Mouse (Mus musculus) kidney, postnatal 36 days (tissue): ENCODE data around the gene Trim63.
A peak's percentile ranks its signal among the peaks of the same experiment; 100 is the strongest.
"Not testable (repeated sequence)": the region's sequence is repeated elsewhere in the genome, so short reads cannot be mapped to it uniquely, and the experiment has no call there.

Experiments
- DNase-seq, 2 experiments: peaks; one replicate each; pipeline ENCODE4 v3.0.0; 2021 to 2022; ENCODE audit warnings: mixed read lengths in 2 of 2

Trim63 gene

GRCm38 (mm10) chr4:134298626-134299497, 16.1 kb upstream of the Trim63 start:
- DNase-seq, result no peak

GRCm38 (mm10) chr4:134299498-134299810, 15.5 kb upstream of the Trim63 start:
- DNase-seq, result no peak

DNA sequence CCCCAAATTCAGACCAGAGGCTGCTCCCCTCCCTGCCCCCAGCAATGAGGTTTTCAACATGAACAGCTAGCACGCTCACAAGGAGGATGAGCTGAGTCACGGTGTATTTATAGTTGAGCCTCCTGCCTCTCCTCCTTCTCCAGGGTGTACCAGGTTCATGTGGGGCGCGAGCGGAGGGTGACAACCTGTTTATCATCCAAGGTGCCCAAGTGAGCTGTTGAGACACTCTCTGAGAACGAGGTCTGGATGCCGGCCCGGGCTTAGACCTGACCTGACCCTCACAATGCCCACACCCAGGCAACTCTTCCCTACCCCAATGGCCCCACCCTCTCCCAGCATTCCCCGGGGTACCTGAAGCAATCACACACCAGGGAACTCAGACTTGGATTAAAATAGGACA, 14.6 kb upstream of the Trim63 start:
- no peak for DNase-seq

- DNase-seq, result no peak
These were observed 12.8 kb upstream of the Trim63 start for GRCm38 (mm10) chr4:134302084-134302483.

GRCm38 (mm10) chr4:134306963-134307362, 8.0 kb upstream of the Trim63 start:
- no peak for DNase-seq

DNA sequence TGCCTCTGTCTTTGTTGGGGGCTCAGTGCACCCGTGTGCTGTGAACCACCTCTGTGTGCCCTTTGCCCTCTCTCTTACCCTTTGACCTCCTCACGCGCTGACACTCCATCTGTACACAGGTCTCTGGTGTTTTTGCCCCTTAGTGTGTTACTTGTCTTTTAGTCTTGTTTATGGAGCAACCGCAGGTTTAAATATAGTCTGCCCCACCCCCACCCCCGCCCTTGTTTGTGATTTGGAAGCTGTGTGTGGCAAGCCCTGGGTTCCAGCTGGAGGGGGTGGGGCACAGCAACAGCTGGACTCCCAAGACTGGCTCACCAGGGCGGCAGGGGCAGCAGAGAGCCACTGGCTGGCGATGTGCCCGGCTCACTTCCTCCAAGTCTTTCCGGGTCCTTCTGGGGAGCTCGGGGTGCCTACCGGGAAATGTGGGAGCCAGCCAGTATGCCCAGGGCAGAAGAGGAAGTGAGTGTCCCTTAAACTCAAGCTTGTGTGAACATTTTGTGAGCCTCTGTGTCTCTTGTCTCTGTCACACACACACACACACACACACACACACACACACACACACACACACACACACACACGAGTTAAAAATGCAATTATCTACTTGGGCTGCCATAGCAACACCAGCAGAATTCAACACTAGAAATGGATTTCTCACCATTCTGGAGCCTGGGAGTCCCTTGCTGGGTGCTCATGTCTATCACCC, 7.4 kb upstream of the Trim63 start:
- DNase-seq, result peak; percentile 79 to 90

DNA sequence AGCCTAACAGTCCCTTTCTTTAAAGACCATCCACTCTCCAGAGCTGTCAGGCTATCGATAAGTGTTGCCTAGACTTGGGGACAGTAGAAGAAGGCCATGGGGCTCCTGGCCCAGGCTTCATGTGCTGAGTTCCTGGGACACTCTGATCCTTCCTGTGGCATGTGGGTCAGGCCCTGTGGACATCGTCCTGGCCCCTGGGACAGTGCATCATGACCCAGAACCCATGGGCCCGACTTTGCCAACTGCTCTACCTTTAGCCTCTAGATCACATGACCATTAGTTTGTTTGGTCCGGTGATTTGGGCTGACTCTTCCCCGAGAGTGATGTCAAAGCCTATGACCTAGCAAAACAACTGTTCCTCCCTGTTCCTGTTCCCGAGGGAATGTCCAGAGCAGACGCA, 4.8 kb upstream of the Trim63 start:
- peak; percentile 74 for DNase-seq

GRCm38 (mm10) chr4:134310656-134311055, 4.3 kb upstream of the Trim63 start:
- no peak for DNase-seq

DNA sequence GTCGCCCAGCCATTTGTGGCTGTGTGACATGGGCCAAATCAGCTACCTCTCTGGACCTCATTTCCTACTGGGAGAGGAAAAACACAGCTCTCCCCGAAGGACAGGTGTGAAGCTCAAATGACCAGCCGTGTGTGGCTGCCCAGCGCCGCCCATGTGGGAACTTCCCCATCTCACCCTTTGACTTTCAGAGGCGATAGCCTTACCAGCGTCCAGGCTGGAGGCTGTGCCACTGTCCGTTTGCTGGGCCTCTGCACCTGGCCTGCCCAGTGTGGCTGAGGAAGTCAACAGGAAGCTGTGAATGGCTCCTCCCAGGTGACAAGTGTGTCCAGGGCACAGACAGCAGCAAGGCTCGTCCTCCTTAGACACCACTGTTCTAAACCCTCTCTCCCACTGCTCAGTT, 3.1 kb upstream of the Trim63 start:
- no peak for DNase-seq

DNA sequence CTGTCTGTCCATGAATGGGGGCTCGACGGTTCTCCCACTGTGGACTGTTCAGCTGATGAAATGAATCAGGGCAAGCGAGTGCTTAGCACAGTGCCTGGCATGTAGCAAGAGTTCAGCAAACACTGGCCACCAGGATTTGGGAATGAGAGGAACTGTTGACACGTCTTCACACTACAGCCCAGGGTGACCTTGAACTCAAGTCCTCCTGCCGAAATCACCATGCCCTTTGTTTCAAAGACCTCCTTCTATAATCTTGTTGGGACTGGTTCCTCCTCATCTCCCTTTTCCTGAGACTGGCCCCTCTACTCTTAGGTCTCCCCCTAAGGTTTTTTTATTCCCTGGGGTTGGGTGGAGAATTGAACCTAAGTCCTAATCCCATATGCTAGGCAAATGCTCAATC, 2.6 kb upstream of the Trim63 start:
- DNase-seq, result no peak

GRCm38 (mm10) chr4:134312901-134313300, 2.0 kb upstream of the Trim63 start:
- DNase-seq, result peak in 1 of 2 experiments; percentile 44

DNA sequence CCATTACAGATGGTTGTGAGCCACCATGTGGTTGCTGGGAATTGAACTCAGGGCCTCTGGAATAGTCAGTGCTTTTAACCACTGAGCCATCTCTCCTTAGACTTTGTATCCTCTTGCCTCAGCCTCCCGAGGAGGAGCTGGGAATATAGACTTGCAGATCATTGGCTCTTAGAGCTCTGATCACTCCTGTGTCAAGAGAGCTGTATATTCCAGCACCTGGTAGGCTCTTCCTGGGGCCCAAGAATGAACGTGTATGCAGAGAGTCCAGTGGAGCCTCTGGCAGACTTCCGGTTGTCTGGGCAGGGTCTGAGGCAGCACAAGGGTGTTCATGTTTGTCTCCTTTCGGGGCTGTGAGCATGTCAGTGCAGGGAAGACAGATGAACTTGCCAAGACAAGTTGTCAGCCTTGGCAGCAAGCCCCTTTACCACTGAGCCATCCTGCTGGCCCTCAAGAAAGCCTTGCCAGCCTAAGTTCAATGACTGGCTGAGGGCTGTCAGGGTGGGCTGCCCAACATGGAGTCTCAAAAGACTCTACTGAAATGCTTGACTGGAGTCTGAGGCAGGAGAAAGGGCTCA, 752 bp upstream of the Trim63 start:
- DNase-seq, result no peak

GRCm38 (mm10) chr4:134315470-134315869, 550 bp downstream of the Trim63 start:
- no peak for DNase-seq

- peak; percentile 44 to 77 for DNase-seq
These were observed 1.5 kb downstream of the Trim63 start for GRCm38 (mm10) chr4:134316390-134316789.

- DNase-seq, result no peak
These were observed 4.2 kb downstream of the Trim63 start for GRCm38 (mm10) chr4:134319074-134319473.

GRCm38 (mm10) chr4:134319674-134320073, 4.8 kb downstream of the Trim63 start:
- no peak for DNase-seq

DNA sequence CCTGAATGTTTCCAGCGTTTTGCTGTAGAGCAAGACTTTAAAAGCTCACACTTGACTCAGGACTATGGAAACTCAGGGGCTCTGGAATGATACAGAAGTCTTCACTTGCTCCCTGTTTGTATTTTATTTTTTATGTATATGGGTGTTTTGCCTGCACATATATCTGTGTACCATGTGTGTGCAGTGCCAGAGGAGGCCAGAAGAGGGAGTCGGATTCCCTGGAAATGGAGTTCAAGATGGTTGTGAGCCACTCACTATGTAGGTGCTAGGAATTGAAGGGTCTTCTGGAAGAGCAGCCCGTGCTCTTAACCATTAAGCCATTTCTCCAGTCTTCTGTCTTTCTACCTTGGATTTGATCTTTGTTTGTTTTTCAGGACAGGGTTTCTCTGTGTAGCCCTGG, 6.6 kb downstream of the Trim63 start:
- DNase-seq, result peak in 1 of 2 experiments; percentile 52

- DNase-seq, result peak; percentile 90 to 92
These were observed 9.7 kb downstream of the Trim63 start for GRCm38 (mm10) chr4:134324655-134325054.

GRCm38 (mm10) chr4:134326859-134327530, 12.1 kb downstream of the Trim63 start:
- peak; percentile 84 to 92 for DNase-seq

GRCm38 (mm10) chr4:134328151-134328550, 13.2 kb downstream of the Trim63 start:
- peak; percentile 58 to 74 for DNase-seq

DNA sequence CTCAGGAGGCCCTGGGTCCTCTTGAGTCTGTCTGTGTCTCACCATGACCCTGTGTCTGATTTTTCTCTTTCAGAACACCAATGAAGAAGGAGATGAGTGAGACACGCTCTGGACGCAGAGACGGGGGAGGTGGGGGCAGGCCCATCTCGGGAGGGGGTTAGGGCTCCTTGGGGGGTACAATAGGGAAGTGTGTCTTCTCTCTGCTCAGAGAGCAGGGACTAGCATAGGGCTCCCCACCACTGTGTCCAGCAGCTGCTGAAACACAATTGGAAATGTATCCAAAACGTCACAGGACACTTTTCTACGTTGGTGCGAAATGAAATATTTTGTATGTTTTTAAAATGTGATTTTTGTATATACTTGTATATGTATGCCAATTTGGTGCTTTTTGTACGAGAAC, 13.9 kb downstream of the Trim63 start:
- no peak for DNase-seq

DNA sequence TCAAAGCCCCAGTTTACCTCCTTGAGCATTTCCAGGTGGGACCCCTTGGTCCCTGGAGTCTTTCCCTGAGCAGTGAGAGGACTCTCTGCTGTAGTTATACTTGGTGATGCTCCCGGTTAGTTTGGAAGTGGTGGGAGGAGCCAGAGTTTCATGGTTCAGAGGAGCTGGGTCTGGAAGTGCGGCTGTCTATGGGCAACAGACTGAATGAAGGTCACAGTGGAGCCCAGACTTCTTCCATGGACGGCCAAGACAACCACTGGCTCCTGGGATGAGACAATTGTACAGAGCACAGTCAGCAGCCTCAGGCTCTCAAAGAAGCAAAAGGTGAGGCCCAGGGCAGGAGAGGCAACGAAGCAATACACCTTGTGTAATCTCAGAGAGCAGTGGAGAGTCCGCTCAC, 15.4 kb downstream of the Trim63 start:
- peak; percentile 75 to 86 for DNase-seq

DNA sequence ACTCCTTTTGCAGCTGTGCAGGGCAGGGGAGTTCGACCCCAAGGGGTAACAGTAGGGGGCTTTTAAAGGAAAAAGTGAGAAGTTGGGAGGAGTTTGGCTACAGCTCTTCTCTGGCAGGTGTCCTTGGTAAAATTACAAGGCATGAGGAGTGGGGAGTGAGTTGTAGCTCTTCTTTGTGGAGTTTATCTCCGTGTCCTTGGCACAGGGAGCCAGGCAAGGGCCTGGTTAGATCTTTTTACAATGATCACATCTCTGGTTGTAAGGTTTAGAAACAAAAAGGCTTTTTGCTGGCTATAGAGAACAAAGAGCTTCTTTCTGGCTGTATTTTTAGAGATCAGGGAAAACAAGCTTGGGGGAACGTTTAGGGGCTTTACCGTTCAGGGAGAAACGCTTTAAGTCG, 26.3 kb downstream of the Trim63 start:
- not testable (repeated sequence) for DNase-seq
